Mouse (Mus musculus) CH12.LX (cell line): Measurements from ENCODE around the gene Ehmt2. TPM values are rescaled to one million over a fixed set of nuclear protein-coding genes. Genes with fewer than 3 reads are reported as not detected.

Experiments
- DNase-seq: peaks from one replicate; pipeline ENCODE4 v3.0.0-alpha.2; 2013; ENCODE audit errors: extremely low read depth
- H3K27ac ChIP-seq: 2 replicates; pipeline ENCODE4 v1.5.1; 2012; ENCODE audit warnings: low read depth, mild to moderate bottlenecking, control low read depth, moderate library complexity; ENCODE audit not compliant: insufficient read depth
- H3K27me3 ChIP-seq: replicated peaks from 2 replicates; pipeline ENCODE3; 2012; ENCODE audit warnings: inconsistent platforms
- H3K36me3 ChIP-seq, 2 experiments: replicated peaks in 1 of 2; 2 replicates each; pipeline versions ENCODE3 to v1.6.1; 2012; ENCODE audit warnings: inconsistent platforms in 1 of 2, low read length in 1 of 2, mild to moderate bottlenecking in 1 of 2, mixed read lengths in 1 of 2, moderate library complexity in 1 of 2; ENCODE audit not compliant: control insufficient read depth in 1 of 2, insufficient read depth in 1 of 2
- H3K4me1 ChIP-seq, 2 experiments: 2 replicates each; pipeline ENCODE4 v1.6.1; 2012; ENCODE audit warnings: inconsistent platforms in 1 of 2, moderate library complexity in 1 of 2; ENCODE audit not compliant: insufficient read depth in 2 of 2, control insufficient read depth in 1 of 2
- H3K4me2 ChIP-seq: 2 replicates; pipeline ENCODE4 v1.6.1; 2012; ENCODE audit warnings: low read depth, mild to moderate bottlenecking, control low read depth; ENCODE audit not compliant: poor library complexity, insufficient read depth, severe bottlenecking
- H3K4me3 ChIP-seq, 3 experiments: fragments of 150-350 bp in 1 of 3; sonication (generic) in 1 of 3; replicated peaks in 1 of 3; 2 replicates each; pipeline versions ENCODE3 to v1.5.1; 2011 to 2012; ENCODE audit warnings: low read depth in 2 of 3, low read length in 2 of 3, mild to moderate bottlenecking in 2 of 3, moderate library complexity in 2 of 3, control low read depth in 1 of 3, improper control_type of control experiment in 1 of 3, inconsistent platforms in 1 of 3, mixed read lengths in 1 of 3; ENCODE audit not compliant: poor library complexity in 1 of 3
- H3K79me2 ChIP-seq: replicated peaks from 2 replicates; pipeline ENCODE4 v1.6.1; 2012; ENCODE audit warnings: mild to moderate bottlenecking, moderate library complexity; ENCODE audit not compliant: control insufficient read depth, poor library complexity, insufficient read depth, severe bottlenecking; ENCODE audit errors: extremely low read depth
- H3K9ac ChIP-seq: 2 replicates; pipeline ENCODE4 v1.6.1; 2012; ENCODE audit warnings: low read depth, mild to moderate bottlenecking, control low read depth, moderate library complexity; ENCODE audit not compliant: insufficient read depth
- H3K9me3 ChIP-seq: replicated peaks from 2 replicates; pipeline ENCODE3; 2012; ENCODE audit warnings: low read length, inconsistent platforms, mixed read lengths
- BHLHE40 ChIP-seq: IDR thresholded peaks from 2 replicates; pipeline ENCODE4 v1.6.1; 2011; ENCODE audit warnings: mild to moderate bottlenecking, low read depth, low read length, improper control_type of control experiment
- CHD2 ChIP-seq: IDR thresholded peaks from 2 replicates; pipeline ENCODE4 v1.6.1; 2011; ENCODE audit warnings: low read length, improper control_type of control experiment
- CTCF ChIP-seq, 2 experiments: IDR thresholded peaks in 1 of 2; conservative IDR thresholded peaks in 1 of 2; 2 replicates each; pipeline ENCODE4 v1.5.1; 2011 to 2012; ENCODE audit warnings: low read depth in 2 of 2, low read length in 2 of 2, improper control_type of control experiment in 1 of 2, inconsistent platforms in 1 of 2, mild to moderate bottlenecking in 1 of 2, moderate library complexity in 1 of 2
- E2F4 ChIP-seq: IDR thresholded peaks from 2 replicates; pipeline ENCODE4 v1.6.1; 2011; ENCODE audit warnings: low read depth, low read length, improper control_type of control experiment; ENCODE audit not compliant: insufficient replicate concordance
- ELF1 ChIP-seq: IDR thresholded peaks from 2 replicates; pipeline ENCODE4 v1.6.1; 2014; ENCODE audit warnings: low read depth, mild to moderate bottlenecking, inconsistent platforms, low read length, improper control_type of control experiment
- EP300 ChIP-seq: IDR thresholded peaks from 2 replicates; pipeline ENCODE4 v1.6.1; 2011; ENCODE audit warnings: low read length, improper control_type of control experiment
- HCFC1 ChIP-seq: IDR thresholded peaks from 2 replicates; pipeline ENCODE4 v1.6.1; 2012; ENCODE audit warnings: low read depth, mild to moderate bottlenecking, inconsistent platforms, low read length, improper control_type of control experiment
- IRF4 ChIP-seq: IDR thresholded peaks from 2 replicates; pipeline ENCODE4 v1.6.1; 2014; ENCODE audit warnings: low read depth, mild to moderate bottlenecking, inconsistent platforms, low read length, improper control_type of control experiment
- JUN ChIP-seq: IDR thresholded peaks from 2 replicates; pipeline ENCODE4 v1.6.1; 2011; ENCODE audit warnings: low read depth, mild to moderate bottlenecking, low read length, improper control_type of control experiment, moderate library complexity; ENCODE audit not compliant: insufficient read depth
- MAX ChIP-seq: IDR thresholded peaks from 2 replicates; pipeline ENCODE4 v1.6.1; 2011; ENCODE audit warnings: low read length, improper control_type of control experiment
- MAZ ChIP-seq: IDR thresholded peaks from 2 replicates; pipeline ENCODE4 v1.6.1; 2012; ENCODE audit warnings: low read depth, mild to moderate bottlenecking, inconsistent platforms, low read length, improper control_type of control experiment, moderate library complexity
- PAX5 ChIP-seq: IDR thresholded peaks from 2 replicates; pipeline ENCODE4 v1.6.1; 2012; ENCODE audit warnings: low read length, inconsistent platforms, mixed read lengths
- POLR2A ChIP-seq: IDR thresholded peaks from 2 replicates; pipeline ENCODE4 v1.6.1; 2011; ENCODE audit warnings: low read depth, mild to moderate bottlenecking, improper control_type of control experiment, low read length
- POLR2AphosphoS2 ChIP-seq: IDR thresholded peaks from 2 replicates; pipeline ENCODE4 v1.6.1; 2011; ENCODE audit warnings: low read depth, low read length, improper control_type of control experiment
- RAD21 ChIP-seq: IDR thresholded peaks from 2 replicates; pipeline ENCODE4 v1.6.1; 2011; ENCODE audit warnings: low read depth, mild to moderate bottlenecking, low read length, improper control_type of control experiment, moderate library complexity
- RCOR1 ChIP-seq: conservative IDR thresholded peaks from 2 replicates; pipeline ENCODE4 v1.6.1; 2012; ENCODE audit warnings: low read depth, mild to moderate bottlenecking, inconsistent platforms, low read length, improper control_type of control experiment
- SIN3A ChIP-seq: IDR thresholded peaks from 2 replicates; pipeline ENCODE4 v1.6.1; 2012; ENCODE audit warnings: low read length, improper control_type of control experiment, inconsistent platforms
- USF2 ChIP-seq: conservative IDR thresholded peaks from 2 replicates; pipeline ENCODE4 v1.6.1; 2011; ENCODE audit warnings: low read depth, low read length, improper control_type of control experiment
- ZC3H11A ChIP-seq: IDR thresholded peaks from 2 replicates; pipeline ENCODE4 v1.6.1; 2012; ENCODE audit warnings: low read depth, mild to moderate bottlenecking, inconsistent platforms, low read length, improper control_type of control experiment
- dilution Hi-C: fragments of 300-500 bp; cut with MboI; formaldehyde crosslinking; loops from 2 replicates; pipeline ENCODE4 v1.14.3; 2020; ENCODE audit warnings: low sequenced_read_pairs; ENCODE audit not compliant: extremely low pct_unique_long_range_greater_than_20kb, extremely low pct_ligation_motif_present
- in situ Hi-C: fragments of 300-500 bp; cut with MboI; formaldehyde crosslinking; loops from 3 replicates; pipeline ENCODE4 v1.14.3; 2019; ENCODE audit warnings: low sequenced_read_pairs, low pct_ligation_motif_present, low pct_unique_long_range_greater_than_20kb, mixed read lengths
- polyA plus RNA-seq: library from polyadenylated mRNA; unstranded; fragments of >175 nt; gene quantifications from 2 replicates; pipeline ENCODE4 v1.2.1, GENCODE M21; 2012; ENCODE audit warnings: low read depth; ENCODE audit not compliant: insufficient read length
- total RNA-seq, 2 experiments: library from RNA; depleted of rRNA; stranded (reverse); fragments of 300-350 nt in 1 of 2; fragments of >200 nt in 1 of 2; gene quantifications; 2 replicates each; pipeline ENCODE4 v1.2.3; 2012 to 2014

Gene Ehmt2
- total and polyA plus RNA-seq, 3 experiments, result 73.5 to 150 (median 113) TPM

- H3K9me3 ChIP-seq, result no peaks in the 10 kb centered on the region
- no peak overlapping the region for H3K9ac ChIP-seq
- peaks cover 48 to 70% of the 10 kb centered on the region in 2 experiments for H3K36me3 ChIP-seq
- no peak overlapping the region for H3K4me3 ChIP-seq
- H3K27ac ChIP-seq, result no peak overlapping the region
- H3K4me1 ChIP-seq, result peaks cover 2 to 35% of the 10 kb centered on the region in 2 experiments
- DNase-seq, result no peak
- H3K79me2 ChIP-seq, result peaks cover 20% of the 10 kb centered on the region
- dilution Hi-C loops (no loop called here), in situ Hi-C loops (no loop called here)
- H3K4me2 ChIP-seq, result no peak overlapping the region
- no peak for TF ChIP-seq USF2
- TF ChIP-seq POLR2AphosphoS2, result no peak
- no peak for TF ChIP-seq RCOR1
- no peak for TF ChIP-seq EP300
- TF ChIP-seq SIN3A, result no peak
- TF ChIP-seq IRF4, result no peak
- no peak for TF ChIP-seq MAX
- no peak for TF ChIP-seq ZC3H11A
- no peak for TF ChIP-seq CTCF (conservative IDR thresholded peaks at IDR 0.05 in 1 of 2, IDR thresholded peaks at IDR 0.05 in 1 of 2; ENCODE audit: low read depth in 2 of 2, low read length in 2 of 2)
- no peak for TF ChIP-seq HCFC1
- no peak for TF ChIP-seq ELF1
- no peak for TF ChIP-seq CHD2
- TF ChIP-seq PAX5, result no peak
- no peak for TF ChIP-seq POLR2A
- no peak for TF ChIP-seq RAD21
- TF ChIP-seq JUN, result no peak
- no peak for TF ChIP-seq MAZ
- no peak for TF ChIP-seq BHLHE40
- no peak for TF ChIP-seq E2F4
- H3K27me3 ChIP-seq, result no peaks in the 10 kb centered on the region
Measured at GRCm38 (mm10) chr17:34853511-34853910, 44.8 kb upstream of the Ehmt2 start.

- no peak for TF ChIP-seq RAD21
- no peaks in the 10 kb centered on the region for H3K9me3 ChIP-seq
- H3K4me3 ChIP-seq, result no peak overlapping the region
- in situ Hi-C loops (loop anchor here (5.0 kb wide), 1 partner anchor 58 kb away; the partner anchor contains the start of gene Slc44a4), dilution Hi-C loops (no loop called here)
- H3K4me2 ChIP-seq, result no peak overlapping the region
- no peak for DNase-seq
- peaks cover 0 to 35% of the 10 kb centered on the region in 2 experiments for H3K4me1 ChIP-seq
- no peak overlapping the region for H3K9ac ChIP-seq
- H3K79me2 ChIP-seq, result peaks cover 14% of the 10 kb centered on the region
- no peak overlapping the region for H3K27ac ChIP-seq
- H3K36me3 ChIP-seq, result peaks cover 48 to 75% of the 10 kb centered on the region in 2 experiments
- H3K27me3 ChIP-seq, result no peaks in the 10 kb centered on the region
Measured at GRCm38 (mm10) chr17:34854761-34855160, 43.5 kb upstream of the Ehmt2 start.
